Mouse (Mus musculus) myocyte (in vitro differentiated cells): ENCODE results near the gene Eid3. TPM values are rescaled to one million over a fixed set of nuclear protein-coding genes. Genes with fewer than 3 reads are reported as not detected.

Source experiments
- H3K27me3 ChIP-seq: one replicate; pipeline ENCODE4 v1.6.1; 2011; ENCODE audit not compliant: control insufficient read depth, insufficient read depth, insufficient read length
- H3K36me3 ChIP-seq: one replicate; pipeline ENCODE4 v1.6.1; 2011; ENCODE audit not compliant: control insufficient read depth, insufficient read depth
- H3K4me2 ChIP-seq: one replicate; pipeline ENCODE4 v1.6.1; 2011; ENCODE audit warnings: low read depth, control low read depth
- H3K4me3 ChIP-seq: one replicate; pipeline ENCODE4 v1.5.1; 2011; ENCODE audit warnings: mild to moderate bottlenecking, control low read depth, moderate library complexity
- H3K79me2 ChIP-seq: one replicate; pipeline ENCODE4 v1.6.1; 2011; ENCODE audit not compliant: control insufficient read depth, insufficient read depth
- H3ac ChIP-seq: one replicate; pipeline ENCODE4 v1.6.1; 2011; ENCODE audit not compliant: control insufficient read depth, insufficient read length
- CEBPB ChIP-seq: IDR thresholded peaks from 2 replicates; pipeline ENCODE4 v1.6.1; 2011; ENCODE audit warnings: mild to moderate bottlenecking, moderate library complexity; ENCODE audit not compliant: poor library complexity, insufficient read depth, severe bottlenecking
- E2F4 ChIP-seq: IDR thresholded peaks from one replicate; pipeline ENCODE4 v1.6.1; 2011; ENCODE audit warnings: mild to moderate bottlenecking, control low read depth, moderate library complexity; ENCODE audit not compliant: insufficient read depth
- MAX ChIP-seq: IDR thresholded peaks from one replicate; pipeline ENCODE4 v1.6.1; 2011; ENCODE audit warnings: low read depth, mild to moderate bottlenecking, control low read depth
- MYOD1 ChIP-seq, 3 experiments: IDR thresholded peaks; one replicate each; pipeline ENCODE4 v1.6.1; 2011; ENCODE audit warnings: control low read depth in 2 of 3, low read depth in 2 of 3, mild to moderate bottlenecking in 2 of 3, moderate library complexity in 1 of 3; ENCODE audit not compliant: insufficient read length in 2 of 3, control insufficient read depth in 1 of 3
- MYOG ChIP-seq, 3 experiments: IDR thresholded peaks; one replicate each; pipeline ENCODE4 v1.6.1; 2011; ENCODE audit warnings: control low read depth in 2 of 3, low read depth in 2 of 3, mild to moderate bottlenecking in 2 of 3; ENCODE audit not compliant: insufficient read length in 2 of 3, control insufficient read depth in 1 of 3, insufficient read depth in 1 of 3
- POLR2A ChIP-seq: IDR thresholded peaks from one replicate; pipeline ENCODE4 v1.6.1; 2011; ENCODE audit warnings: low read depth, mild to moderate bottlenecking, control low read depth, moderate library complexity; ENCODE audit not compliant: insufficient read length
- POLR2AphosphoS2 ChIP-seq: IDR thresholded peaks from one replicate; pipeline ENCODE4 v1.6.1; 2011; ENCODE audit warnings: low read depth, control low read depth; ENCODE audit not compliant: insufficient read length
- REST ChIP-seq: IDR thresholded peaks from one replicate; pipeline ENCODE4 v1.6.1; 2011; ENCODE audit warnings: mild to moderate bottlenecking, control low read depth, moderate library complexity; ENCODE audit not compliant: insufficient read depth, insufficient read length
- SRF ChIP-seq: IDR thresholded peaks from one replicate; pipeline ENCODE4 v1.6.1; 2011; ENCODE audit warnings: low read depth; ENCODE audit not compliant: control insufficient read depth, insufficient read length
- TCF12 ChIP-seq: IDR thresholded peaks from one replicate; pipeline ENCODE4 v1.6.1; 2011; ENCODE audit warnings: mild to moderate bottlenecking, control low read depth; ENCODE audit not compliant: poor library complexity, insufficient read depth, severe bottlenecking
- TCF3 ChIP-seq: IDR thresholded peaks from one replicate; pipeline ENCODE4 v1.6.1; 2011; ENCODE audit warnings: low read depth, control low read depth; ENCODE audit not compliant: insufficient read length
- USF1 ChIP-seq: IDR thresholded peaks from one replicate; pipeline ENCODE4 v1.6.1; 2011; ENCODE audit warnings: low read depth, mild to moderate bottlenecking, control low read depth, moderate library complexity
- polyA plus RNA-seq: library from polyadenylated mRNA; unstranded; fragments of >200 nt; fragmentation: generic; extraction: Trizol; gene quantifications from one replicate; pipeline ENCODE4 v1.2.1, GENCODE M21; 2012; ENCODE audit warnings: missing spikeins

Gene Eid3
- polyA plus RNA-seq, 1 experiment, result 0.43 TPM

GRCm38 (mm10) chr10:82893872-82894650 is 27.6 kb downstream of the Eid3 start:
- Histone ChIP-seq H3K4me2 (no peak overlapping the region), H3K27me3 (no peaks in the 10 kb centered on the region), H3K36me3 (peaks cover 62% of the 10 kb centered on the region), H3ac (no peak overlapping the region), H3K4me3 (no peak overlapping the region), H3K79me2 (no peaks in the 10 kb centered on the region)
- TF ChIP-seq MAX (no peak), TCF12 (no peak), MYOG (IDR thresholded peaks at IDR 0.05; ENCODE audit: control insufficient read depth in 1 of 3, insufficient read depth in 1 of 3, insufficient read length in 2 of 3, low read depth in 2 of 3) (no peak), POLR2A (no peak), TCF3 (no peak), CEBPB (no peak), USF1 (no peak), E2F4 (no peak), SRF (no peak), REST (no peak), POLR2AphosphoS2 (no peak), MYOD1 (IDR thresholded peaks at IDR 0.05; ENCODE audit: control insufficient read depth in 1 of 3, insufficient read length in 2 of 3, low read depth in 2 of 3) (no peak)

- no peak for TF ChIP-seq POLR2A
- TF ChIP-seq CEBPB, result no peak
- TF ChIP-seq POLR2AphosphoS2, result peak; percentile 19
- no peak for TF ChIP-seq USF1
- no peaks in the 10 kb centered on the region for H3K27me3 ChIP-seq
- no peak overlapping the region for H3K4me2 ChIP-seq
- H3K4me3 ChIP-seq, result no peak overlapping the region
- H3K79me2 ChIP-seq, result no peaks in the 10 kb centered on the region
- H3K36me3 ChIP-seq, result peaks cover 29% of the 10 kb centered on the region
- H3ac ChIP-seq, result no peak overlapping the region
Measured at GRCm38 (mm10) chr10:82897936-82898335, 31.5 kb downstream of the Eid3 start.

GRCm38 (mm10) chr10:82898893-82899292 is 32.5 kb downstream of the Eid3 start:
- Histone ChIP-seq H3K79me2 (no peaks in the 10 kb centered on the region), H3ac (no peak overlapping the region), H3K4me2 (no peak overlapping the region), H3K4me3 (no peak overlapping the region), H3K27me3 (no peaks in the 10 kb centered on the region), H3K36me3 (peaks cover 29% of the 10 kb centered on the region)
- no peak for TF ChIP-seq E2F4

GRCm38 (mm10) chr10:82899810-82900421 is 33.5 kb downstream of the Eid3 start:
- Histone ChIP-seq H3K79me2 (no peaks in the 10 kb centered on the region), H3K27me3 (no peaks in the 10 kb centered on the region), H3K4me2 (no peak overlapping the region), H3K36me3 (peaks cover 19% of the 10 kb centered on the region), H3K4me3 (no peak overlapping the region), H3ac (no peak overlapping the region)
- TF ChIP-seq MYOD1 (IDR thresholded peaks at IDR 0.05; ENCODE audit: control insufficient read depth in 1 of 3, insufficient read length in 2 of 3, low read depth in 2 of 3) (no peak), POLR2AphosphoS2 (peak; percentile 11)

- peaks cover 14% of the 10 kb centered on the region for H3K36me3 ChIP-seq
- TF ChIP-seq REST (no peak), E2F4 (no peak), MAX (no peak)
- H3K79me2 ChIP-seq, result no peaks in the 10 kb centered on the region
- H3ac ChIP-seq, result no peak overlapping the region
- no peak overlapping the region for H3K4me3 ChIP-seq
- H3K4me2 ChIP-seq, result no peak overlapping the region
- H3K27me3 ChIP-seq, result no peaks in the 10 kb centered on the region
Measured at GRCm38 (mm10) chr10:82900546-82900945, 34.1 kb downstream of the Eid3 start.

- TF ChIP-seq E2F4 (no peak), SRF (no peak)
- Histone ChIP-seq H3ac (no peak overlapping the region), H3K4me3 (no peak overlapping the region)
Measured at GRCm38 (mm10) chr10:82901436-82901835, 35.0 kb downstream of the Eid3 start.

More at GRCm38 (mm10) chr10:82901436-82901835, 35.0 kb downstream of the Eid3 start:
- H3K27me3 ChIP-seq, result no peaks in the 10 kb centered on the region
- H3K36me3 ChIP-seq, result peaks cover 5% of the 10 kb centered on the region
- H3K4me2 ChIP-seq, result no peak overlapping the region
- H3K79me2 ChIP-seq, result no peaks in the 10 kb centered on the region
